Mouse (Mus musculus) hindbrain, embryonic 11.5 days (tissue): ENCODE measurements around the gene Gm10310. TPM values are rescaled to one million over a fixed set of nuclear protein-coding genes. Genes with fewer than 3 reads are reported as not detected.
"Not testable (repeated sequence)": the region's sequence is repeated elsewhere in the genome, so short reads cannot be mapped to it uniquely, and the experiment has no call there.

Experiments
- ATAC-seq: fragments of 200-750 bp; cut with Nextera tagmentation; 2 replicates; pipeline ENCODE4 v1.8.0; 2017; ENCODE audit warnings: mild to moderate bottlenecking, moderate TSS enrichment, moderate library complexity; ENCODE audit not compliant: low FRiP score
- DNase-seq: peaks from one replicate; pipeline ENCODE4 v3.0.0-alpha.2; 2015; ENCODE audit warnings: low spot score
- H3K27ac ChIP-seq: fragments of 300-500 bp; sonication (generic); 2 replicates; pipeline ENCODE4 v1.5.1; 2014; ENCODE audit warnings: mild to moderate bottlenecking, low read depth, low read length
- H3K27me3 ChIP-seq: fragments of 300-500 bp; sonication (generic); 2 replicates; pipeline ENCODE4 v1.6.1; 2014; ENCODE audit warnings: mild to moderate bottlenecking, low read length, moderate library complexity, mixed read lengths; ENCODE audit not compliant: control insufficient read depth, insufficient read depth
- H3K36me3 ChIP-seq: fragments of 300-500 bp; sonication (generic); 2 replicates; pipeline ENCODE4 v1.6.1; 2014; ENCODE audit warnings: mild to moderate bottlenecking, low read length, moderate library complexity, mixed read lengths; ENCODE audit not compliant: control insufficient read depth, insufficient read depth
- H3K4me1 ChIP-seq: fragments of 300-500 bp; sonication (generic); replicated peaks from 2 replicates; pipeline ENCODE4 v1.6.1; 2014; ENCODE audit warnings: low read length, mixed read lengths; ENCODE audit not compliant: control insufficient read depth, insufficient read depth
- H3K4me2 ChIP-seq: fragments of 300-500 bp; sonication (generic); replicated peaks from 2 replicates; pipeline ENCODE4 v1.6.1; 2014; ENCODE audit warnings: mild to moderate bottlenecking, low read depth, low read length
- H3K4me3 ChIP-seq: fragments of 300-500 bp; sonication (generic); 2 replicates; pipeline ENCODE4 v1.5.1; 2014; ENCODE audit warnings: low read depth, low read length
- H3K9ac ChIP-seq: fragments of 300-500 bp; sonication (generic); 2 replicates; pipeline ENCODE4 v1.6.1; 2014; ENCODE audit warnings: low read depth, low read length
- H3K9me3 ChIP-seq: fragments of 300-500 bp; sonication (generic); 2 replicates; pipeline ENCODE4 v1.6.1; 2016; ENCODE audit warnings: low read length; ENCODE audit not compliant: control insufficient read depth
- WGBS: fragments of 180-500 bp; shearing (Covaris S2); extraction: QIAGEN DNeasy Blood & Tissue Kit; methylation state at CpG from one replicate; pipeline ENCODE4 v1.1.7; 2014; 5-methylcytosine and 5-hydroxymethylcytosine counted together
- polyA plus RNA-seq: library from polyadenylated mRNA; unstranded; fragments of >200 nt; fragmentation: Nextera tagmentation; extraction: Ambion mirVana; gene quantifications from 2 replicates; pipeline ENCODE4 v1.2.1, GENCODE M21; 2014

Gm10310 gene
- not detected in 2 replicates for polyA plus RNA-seq

- not testable (repeated sequence) for ATAC-seq, DNase-seq, H3K9me3 ChIP-seq, H3K9ac ChIP-seq, H3K4me2 ChIP-seq, H3K27ac ChIP-seq, H3K36me3 ChIP-seq, H3K4me1 ChIP-seq, H3K4me3 ChIP-seq, H3K27me3 ChIP-seq
- WGBS: no CpG with 5 or more reads among the region's 1 CpGs
These were observed at the start of gene Gm10310 for GRCm38 (mm10) chr10:129984962-129985361. Gene Gm10310, minus strand, starts transcription at chr10:129985062.

- ATAC-seq: no peak
These were observed 45.2 kb upstream of the Gm10310 start, which contains the start of gene Olfr821 for GRCm38 (mm10) chr10:130030048-130030447. Gene Olfr821, plus strand, starts transcription at chr10:130030348.

GRCm38 (mm10) chr10:130012321-130012720 lies 27.5 kb upstream of the Gm10310 start, which contains the start of gene Olfr820:
Gene Olfr820, plus strand, starts transcription at chr10:130012621.
- Histone ChIP-seq H3K27ac (no peak within 1 kb of the TSS), H3K9me3 (no peaks in the 10 kb centered on the region), H3K4me2 (no peak within 1 kb of the TSS), H3K4me3 (no peak within 1 kb of the TSS), H3K27me3 (no peaks in the 10 kb centered on the region), H3K36me3 (no peaks in the 10 kb centered on the region), H3K9ac (no peak within 1 kb of the TSS), H3K4me1 (no peaks in the 10 kb centered on the region)
- no peak for DNase-seq
- ATAC-seq: no peak

More at GRCm38 (mm10) chr10:130030048-130030447, 45.2 kb upstream of the Gm10310 start, which contains the start of gene Olfr821:
- no peaks in the 10 kb centered on the region for H3K36me3 ChIP-seq
- H3K9me3 ChIP-seq: no peaks in the 10 kb centered on the region
- H3K27ac ChIP-seq: no peak within 1 kb of the TSS
- no peak within 1 kb of the TSS for H3K9ac ChIP-seq
- DNase-seq: no peak
- H3K4me1 ChIP-seq: no peaks in the 10 kb centered on the region
- no peaks in the 10 kb centered on the region for H3K27me3 ChIP-seq
- no peak within 1 kb of the TSS for H3K4me3 ChIP-seq
- no peak within 1 kb of the TSS for H3K4me2 ChIP-seq

GRCm38 (mm10) chr10:130005366-130005765 lies 20.5 kb upstream of the Gm10310 start:
- 93% methylated on average over 4 of the region's 4 CpGs for WGBS
- H3K36me3 ChIP-seq, ATAC-seq, H3K4me1 ChIP-seq, H3K9me3 ChIP-seq, H3K27ac ChIP-seq, H3K4me2 ChIP-seq, H3K4me3 ChIP-seq, DNase-seq, H3K9ac ChIP-seq, H3K27me3 ChIP-seq: not testable (repeated sequence)

GRCm38 (mm10) chr10:130004104-130004503 lies 19.2 kb upstream of the Gm10310 start:
- not testable (repeated sequence) for H3K36me3 ChIP-seq, DNase-seq, H3K27me3 ChIP-seq, H3K9ac ChIP-seq, H3K4me2 ChIP-seq, H3K9me3 ChIP-seq, H3K4me1 ChIP-seq, ATAC-seq, H3K4me3 ChIP-seq, H3K27ac ChIP-seq
- WGBS: 89% methylated on average over 4 of the region's 4 CpGs

GRCm38 (mm10) chr10:129981867-129982266 lies 3.0 kb downstream of the Gm10310 start:
- H3K9me3 ChIP-seq, H3K4me2 ChIP-seq, H3K9ac ChIP-seq, H3K27me3 ChIP-seq, H3K4me1 ChIP-seq, DNase-seq, H3K4me3 ChIP-seq, H3K27ac ChIP-seq, H3K36me3 ChIP-seq: not testable (repeated sequence)
- no CpG with 5 or more reads among the region's 3 CpGs for WGBS
- ATAC-seq: peak; percentile 64

GRCm38 (mm10) chr10:129976040-129976439 lies 8.8 kb downstream of the Gm10310 start, which contains the start of gene Olfr247:
Gene Olfr247, minus strand, starts transcription at chr10:129976140.
- not testable (repeated sequence) for H3K4me2 ChIP-seq, ATAC-seq, H3K9ac ChIP-seq, H3K9me3 ChIP-seq, H3K4me3 ChIP-seq, H3K4me1 ChIP-seq, H3K27me3 ChIP-seq, H3K27ac ChIP-seq, H3K36me3 ChIP-seq, DNase-seq
- no CpG with 5 or more reads among the region's 2 CpGs for WGBS

GRCm38 (mm10) chr10:129972994-129973393 lies 11.9 kb downstream of the Gm10310 start:
- ATAC-seq: peak; percentile 78
- no CpG with 5 or more reads among the region's 3 CpGs for WGBS
- H3K4me3 ChIP-seq, H3K4me2 ChIP-seq, H3K4me1 ChIP-seq, H3K9me3 ChIP-seq, H3K27me3 ChIP-seq, H3K27ac ChIP-seq, DNase-seq, H3K9ac ChIP-seq, H3K36me3 ChIP-seq: not testable (repeated sequence)

GRCm38 (mm10) chr10:129967166-129967565 lies 17.7 kb downstream of the Gm10310 start, which contains the start of gene Olfr819:
Gene Olfr819, minus strand, starts transcription at chr10:129967266.
- H3K9me3 ChIP-seq, H3K9ac ChIP-seq, H3K4me1 ChIP-seq, DNase-seq, H3K27me3 ChIP-seq, H3K36me3 ChIP-seq, H3K4me3 ChIP-seq, H3K27ac ChIP-seq, H3K4me2 ChIP-seq, ATAC-seq: not testable (repeated sequence)
- WGBS: 77% methylated on average over 2 of the region's 2 CpGs
